Mouse (Mus musculus) C2C12 (cell line): ENCODE data around the gene Hibch. TPM values are rescaled to one million over a fixed set of nuclear protein-coding genes. Genes with fewer than 3 reads are reported as not detected.
"Not testable (repeated sequence)": the region's sequence is repeated elsewhere in the genome, so short reads cannot be mapped to it uniquely, and the experiment has no call there.

Source experiments
- H3K27me3 ChIP-seq: one replicate; pipeline ENCODE4 v1.6.1; 2011; ENCODE audit not compliant: control insufficient read depth, insufficient read depth, insufficient read length
- H3K36me3 ChIP-seq: one replicate; pipeline ENCODE4 v1.6.1; 2011; ENCODE audit not compliant: control insufficient read depth, insufficient read depth
- H3K4me3 ChIP-seq: one replicate; pipeline ENCODE4 v1.5.1; 2011; ENCODE audit warnings: mild to moderate bottlenecking, control low read depth; ENCODE audit not compliant: poor library complexity, insufficient read depth, severe bottlenecking
- H3K79me2 ChIP-seq: one replicate; pipeline ENCODE4 v1.6.1; 2011; ENCODE audit not compliant: control insufficient read depth, insufficient read depth
- H3K79me3 ChIP-seq: one replicate; pipeline ENCODE4 v1.6.1; 2011; ENCODE audit warnings: low read depth, control low read depth
- H3ac ChIP-seq: one replicate; pipeline ENCODE3; 2011; ENCODE audit warnings: low read depth; ENCODE audit not compliant: control insufficient read depth, insufficient read length
- CEBPB ChIP-seq: IDR thresholded peaks from one replicate; pipeline ENCODE4 v1.6.1; 2011; ENCODE audit warnings: low read depth, mild to moderate bottlenecking, control low read depth, moderate library complexity
- CTCF ChIP-seq: IDR thresholded peaks from one replicate; pipeline ENCODE4 v1.5.1; 2011; ENCODE audit not compliant: control insufficient read depth, insufficient read depth, insufficient read length
- FOSL1 ChIP-seq: IDR thresholded peaks from one replicate; pipeline ENCODE4 v1.8.0; 2011; ENCODE audit warnings: mild to moderate bottlenecking, low read length; ENCODE audit not compliant: poor library complexity, insufficient read depth, severe bottlenecking
- MAX ChIP-seq: IDR thresholded peaks from one replicate; pipeline ENCODE4 v1.6.1; 2011; ENCODE audit warnings: mild to moderate bottlenecking, control low read depth
- MYOD1 ChIP-seq: IDR thresholded peaks from one replicate; pipeline ENCODE4 v1.6.1; 2011; ENCODE audit warnings: low read depth; ENCODE audit not compliant: control insufficient read depth, insufficient read length
- MYOG ChIP-seq: IDR thresholded peaks from one replicate; pipeline ENCODE4 v1.6.1; 2011; ENCODE audit not compliant: control insufficient read depth, insufficient read length; ENCODE audit errors: extremely low read depth
- USF1 ChIP-seq: IDR thresholded peaks from one replicate; pipeline ENCODE4 v1.6.1; 2011; ENCODE audit warnings: low read depth, mild to moderate bottlenecking, control low read depth, moderate library complexity
- polyA plus RNA-seq: library from polyadenylated mRNA; unstranded; fragments of >200 nt; fragmentation: generic; extraction: Trizol; gene quantifications from one replicate; pipeline ENCODE4 v1.2.1, GENCODE M21; 2012; ENCODE audit warnings: missing spikeins

Gene Hibch
- polyA plus RNA-seq, 1 experiment: 6.0 TPM

DNA sequence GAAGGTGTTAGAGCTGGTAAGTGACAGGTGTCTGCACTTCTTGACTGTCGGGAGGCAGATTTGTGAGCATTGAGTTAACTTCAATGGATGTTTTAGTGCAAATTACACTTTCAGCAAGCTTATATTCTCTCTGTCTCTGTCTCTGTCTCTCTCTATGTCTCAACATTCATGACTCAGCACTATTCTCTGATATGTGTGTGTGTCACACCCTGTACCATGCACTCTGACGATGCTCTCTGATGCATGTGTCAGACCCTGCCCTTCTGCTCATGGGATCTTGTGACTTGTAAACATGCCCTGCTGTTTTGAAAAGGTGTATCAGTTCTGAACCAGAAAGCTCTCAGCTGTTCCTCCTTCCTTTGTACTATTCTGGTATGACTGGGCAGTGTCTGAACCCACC is 71.9 kb downstream of the Hibch start:
- H3K4me3 ChIP-seq: no peak overlapping the region
- H3K36me3 ChIP-seq: no peaks in the 10 kb centered on the region
- H3K27me3 ChIP-seq: no peaks in the 10 kb centered on the region
- TF ChIP-seq FOSL1: no peak
- no peak for TF ChIP-seq MYOD1
- no peak for TF ChIP-seq MAX
- no peak for TF ChIP-seq CTCF
- no peak for TF ChIP-seq CEBPB
- no peak for TF ChIP-seq MYOG
- no peak for TF ChIP-seq USF1
- H3K79me2 ChIP-seq: no peaks in the 10 kb centered on the region
- H3ac ChIP-seq: no peak overlapping the region
- no peaks in the 10 kb centered on the region for H3K79me3 ChIP-seq

DNA sequence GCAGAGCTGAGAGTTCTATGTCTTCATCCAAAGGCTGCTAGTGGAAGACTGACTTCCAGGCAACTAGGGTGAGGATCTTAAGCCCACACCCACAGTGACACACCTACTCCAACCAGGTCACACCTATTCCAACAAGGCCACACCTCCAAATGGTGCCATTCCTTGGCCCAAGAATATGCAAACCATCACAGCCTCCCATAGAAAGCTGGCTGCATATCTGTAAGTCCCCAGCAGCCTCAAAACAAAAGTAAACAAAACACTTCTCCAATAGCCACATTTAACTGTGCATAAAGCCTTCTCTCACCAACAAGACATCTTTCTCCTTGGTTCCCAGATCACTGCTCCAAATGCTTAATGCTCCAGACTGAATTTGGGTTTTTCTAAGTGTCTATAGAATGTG is 74.2 kb downstream of the Hibch start:
- not testable (repeated sequence) for H3K27me3 ChIP-seq, H3K79me2 ChIP-seq, H3K79me3 ChIP-seq, H3ac ChIP-seq, H3K4me3 ChIP-seq, H3K36me3 ChIP-seq

DNA sequence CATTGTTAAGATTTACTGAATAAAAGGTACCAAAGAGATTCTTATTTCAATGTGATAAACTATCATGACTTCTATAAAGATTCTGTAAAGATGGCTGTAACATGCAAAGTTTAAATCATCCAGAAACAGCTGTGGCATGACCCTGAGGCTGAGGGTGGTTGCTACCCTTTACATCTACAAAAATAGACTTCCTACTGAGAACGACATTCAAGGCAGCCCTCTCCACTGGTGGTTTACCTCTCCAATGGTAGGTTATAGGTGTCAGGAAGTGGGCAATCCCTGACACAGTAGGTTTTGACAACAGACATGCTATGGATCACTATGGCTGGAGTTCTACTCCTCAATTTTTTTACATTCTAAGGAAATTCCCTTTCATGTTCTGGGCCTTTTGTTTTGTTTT is 79.8 kb downstream of the Hibch start:
- H3K4me3 ChIP-seq, H3K27me3 ChIP-seq, H3K36me3 ChIP-seq, H3K79me2 ChIP-seq, H3ac ChIP-seq, H3K79me3 ChIP-seq: not testable (repeated sequence)

DNA sequence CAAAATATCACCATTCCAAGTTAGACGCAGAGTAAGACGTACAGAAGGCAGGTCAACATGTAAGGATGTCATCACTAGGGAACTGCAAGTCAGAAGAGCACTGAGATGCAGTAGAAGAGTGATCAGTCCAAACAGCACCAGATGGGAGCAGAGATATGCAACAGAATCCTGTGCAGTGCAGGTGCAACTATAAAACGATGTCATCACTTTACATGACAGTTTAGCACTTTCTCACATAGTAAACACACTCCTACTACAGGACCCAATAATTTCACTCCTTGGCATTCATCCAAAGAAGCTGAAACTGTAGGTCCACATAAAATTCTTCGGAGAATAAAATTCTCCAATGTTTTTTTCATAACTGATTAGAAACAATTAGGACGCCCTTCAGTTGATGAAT is 89.8 kb downstream of the Hibch start:
- TF ChIP-seq CTCF (no peak), MYOD1 (no peak), CEBPB (no peak), MYOG (no peak)
- no peak overlapping the region for H3ac ChIP-seq

DNA sequence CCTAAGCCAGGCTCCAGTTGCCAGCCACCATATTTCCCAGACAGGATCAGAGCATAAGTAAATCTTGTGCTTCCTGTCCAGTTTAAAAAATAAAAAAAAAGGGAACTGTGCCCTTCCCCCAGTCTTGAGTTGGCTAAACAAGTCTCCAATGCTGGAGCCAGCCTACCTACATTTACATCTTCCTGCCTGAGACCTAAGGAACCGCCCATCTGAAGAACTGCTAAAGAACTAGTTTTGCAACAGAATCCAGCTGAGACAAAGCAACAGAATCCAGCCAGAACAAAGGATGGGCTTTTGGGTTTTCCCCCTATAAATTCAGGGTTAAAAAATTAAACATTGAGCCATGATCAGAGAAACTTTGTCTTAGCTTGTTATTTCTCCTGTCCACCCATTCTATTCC is 94.3 kb downstream of the Hibch start:
- TF ChIP-seq MAX (no peak), MYOG (no peak), USF1 (no peak), CTCF (no peak), FOSL1 (no peak)
- Histone ChIP-seq H3K79me2 (no peaks in the 10 kb centered on the region), H3K36me3 (no peaks in the 10 kb centered on the region), H3K4me3 (no peak overlapping the region), H3ac (no peak overlapping the region), H3K79me3 (no peaks in the 10 kb centered on the region), H3K27me3 (no peaks in the 10 kb centered on the region)

More for the DNA sequence above, 89.8 kb downstream of the Hibch start:
- Histone ChIP-seq H3K79me2 (no peaks in the 10 kb centered on the region), H3K79me3 (no peaks in the 10 kb centered on the region), H3K27me3 (no peaks in the 10 kb centered on the region), H3K36me3 (no peaks in the 10 kb centered on the region), H3K4me3 (no peak overlapping the region)

DNA sequence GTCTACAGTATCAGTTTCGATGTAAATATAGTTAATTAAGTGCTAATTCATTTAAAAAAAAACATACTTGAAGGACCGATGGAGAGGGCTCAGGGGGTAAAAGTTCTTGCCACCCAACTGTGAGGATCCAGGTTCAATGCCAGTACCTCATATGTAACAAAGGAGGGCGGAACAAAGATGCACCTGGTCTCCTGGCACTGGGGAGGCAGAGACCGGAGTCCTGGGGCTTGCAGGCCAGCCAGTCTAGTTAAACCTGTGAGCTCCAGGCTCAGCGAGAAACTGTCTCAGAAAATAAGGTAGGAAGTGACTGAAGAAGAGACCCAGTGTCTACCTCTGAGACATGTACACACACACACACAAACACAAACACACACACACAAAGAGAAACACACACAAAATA is 103.2 kb downstream of the Hibch start:
- no peak for TF ChIP-seq MAX
- TF ChIP-seq CEBPB: no peak
- no peak for TF ChIP-seq CTCF
- TF ChIP-seq FOSL1: no peak
- Histone ChIP-seq H3ac (no peak overlapping the region), H3K79me3 (no peaks in the 10 kb centered on the region), H3K27me3 (peaks cover 8% of the 10 kb centered on the region), H3K36me3 (no peaks in the 10 kb centered on the region), H3K79me2 (no peaks in the 10 kb centered on the region), H3K4me3 (no peak overlapping the region)

DNA sequence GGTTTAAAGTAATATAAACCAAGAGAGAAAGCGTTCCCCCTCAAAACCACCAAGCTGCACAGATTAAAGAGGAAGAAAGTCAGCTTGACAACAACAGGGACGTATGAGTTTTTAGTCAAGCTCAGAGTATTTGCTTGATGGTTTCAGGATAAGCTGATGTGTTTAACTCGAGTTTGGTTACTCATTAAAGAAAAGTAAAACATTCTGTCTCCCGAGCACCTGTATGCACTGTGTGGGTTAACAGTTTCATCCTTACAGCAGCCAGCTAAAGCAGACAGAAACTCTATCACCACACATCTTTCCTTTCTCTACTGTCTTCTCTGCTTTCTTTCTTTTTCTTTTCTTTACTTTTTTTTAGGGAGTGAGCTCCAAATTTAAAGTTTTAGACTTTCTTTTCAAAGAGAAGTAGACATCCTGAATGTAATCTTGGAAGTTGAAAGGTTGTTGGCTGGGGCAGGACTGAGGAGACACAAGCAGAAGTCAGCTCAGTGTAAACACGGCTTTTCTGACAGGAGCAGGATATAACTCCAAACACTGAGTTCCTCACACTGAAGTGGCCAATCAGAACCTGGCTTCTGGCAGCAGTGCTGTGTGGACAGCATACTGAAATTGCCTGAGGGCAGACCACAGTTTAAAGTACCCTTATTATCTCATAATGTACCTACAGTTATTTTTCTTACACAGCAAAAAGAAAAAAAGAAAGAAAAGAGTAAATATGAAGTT is 106.6 kb downstream of the Hibch start:
- Histone ChIP-seq H3K79me3 (no peaks in the 10 kb centered on the region), H3K4me3 (no peak overlapping the region), H3K27me3 (peaks cover 12% of the 10 kb centered on the region), H3ac (no peak overlapping the region), H3K36me3 (no peaks in the 10 kb centered on the region), H3K79me2 (no peaks in the 10 kb centered on the region)
- no peak for TF ChIP-seq CEBPB
- no peak for TF ChIP-seq MAX
- TF ChIP-seq CTCF: no peak
- no peak for TF ChIP-seq USF1
- TF ChIP-seq MYOG: no peak
- no peak for TF ChIP-seq FOSL1
- no peak for TF ChIP-seq MYOD1
